Mouse (Mus musculus): ENCODE data around the gene Fdxacb1. TPM values are rescaled to one million over a fixed set of nuclear protein-coding genes. Genes with fewer than 3 reads are reported as not detected.

Fdxacb1 gene
- polyA plus RNA-seq, 1 experiment from 2014 or later: 2.4 TPM

GRCm38 (mm10) chr9:50738914-50739870 is 28.8 kb upstream of the Fdxacb1 start, which contains the start of gene Dixdc1:
Dixdc1 (minus strand) TSS chr9:50739517.
- H3K4me3 ChIP-seq (ENCODE audit: inconsistent target): no peak within 1 kb of the TSS
- WGBS (ENCODE audit: missing documents): 10% methylated on average over 35 of the region's 36 CpGs
- no peaks in the 10 kb centered on the region for H3K79me2 ChIP-seq (ENCODE audit: inconsistent target)
- no peak within 1 kb of the TSS for H3K27ac ChIP-seq
- H3K36me3 ChIP-seq (ENCODE audit: inconsistent target): no peaks in the 10 kb centered on the region

GRCm38 (mm10) chr9:50740867-50741784 is 26.9 kb upstream of the Fdxacb1 start:
- WGBS (ENCODE audit: missing documents): 95% methylated on average over 14 of the region's 14 CpGs
- Histone ChIP-seq H3K36me3 (ENCODE audit: inconsistent target) (no peaks in the 10 kb centered on the region), H3K4me3 (ENCODE audit: inconsistent target) (no peak overlapping the region), H3K79me2 (ENCODE audit: inconsistent target) (no peaks in the 10 kb centered on the region), H3K27ac (no peak overlapping the region)

GRCm38 (mm10) chr9:50742261-50742660 is 25.8 kb upstream of the Fdxacb1 start:
- H3K79me2 ChIP-seq (ENCODE audit: inconsistent target): no peaks in the 10 kb centered on the region
- no peak overlapping the region for H3K27ac ChIP-seq
- WGBS (ENCODE audit: missing documents): 95% methylated on average over 3 of the region's 3 CpGs
- H3K4me3 ChIP-seq (ENCODE audit: inconsistent target): no peak overlapping the region
- H3K36me3 ChIP-seq (ENCODE audit: inconsistent target): no peaks in the 10 kb centered on the region

DNA sequence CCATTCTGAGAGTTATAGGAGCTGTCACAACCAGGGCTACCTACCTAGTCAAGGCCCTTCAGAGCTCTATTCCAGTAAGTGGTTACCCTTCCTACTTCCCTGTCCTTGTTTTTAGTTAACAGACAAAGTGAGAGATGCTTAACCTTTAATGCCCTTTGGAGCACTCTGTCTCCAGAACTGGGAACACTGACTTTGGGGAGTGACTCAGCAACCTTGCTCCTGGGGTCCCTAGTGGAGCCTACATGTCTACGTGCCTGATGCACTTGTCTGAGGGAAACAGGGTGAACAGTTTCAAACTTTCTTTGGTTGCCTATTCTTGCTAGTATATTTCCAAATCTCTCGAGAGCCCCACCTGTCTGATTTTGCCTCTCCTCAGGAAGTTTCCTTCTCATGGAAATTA is 25.3 kb upstream of the Fdxacb1 start:
- Histone ChIP-seq H3K27ac (no peak overlapping the region), H3K36me3 (ENCODE audit: inconsistent target) (no peaks in the 10 kb centered on the region), H3K79me2 (ENCODE audit: inconsistent target) (no peaks in the 10 kb centered on the region), H3K4me3 (ENCODE audit: inconsistent target) (no peak overlapping the region)
- WGBS (ENCODE audit: missing documents): 52% methylated on average over 2 of the region's 2 CpGs

GRCm38 (mm10) chr9:50745806-50746205 is 22.2 kb upstream of the Fdxacb1 start:
- no peaks in the 10 kb centered on the region for H3K79me2 ChIP-seq (ENCODE audit: inconsistent target)
- no peak overlapping the region for H3K4me3 ChIP-seq (ENCODE audit: inconsistent target)
- H3K27ac ChIP-seq: no peak overlapping the region
- H3K36me3 ChIP-seq (ENCODE audit: inconsistent target): no peaks in the 10 kb centered on the region
- WGBS (ENCODE audit: missing documents): 60% methylated on average over 7 of the region's 7 CpGs

DNA sequence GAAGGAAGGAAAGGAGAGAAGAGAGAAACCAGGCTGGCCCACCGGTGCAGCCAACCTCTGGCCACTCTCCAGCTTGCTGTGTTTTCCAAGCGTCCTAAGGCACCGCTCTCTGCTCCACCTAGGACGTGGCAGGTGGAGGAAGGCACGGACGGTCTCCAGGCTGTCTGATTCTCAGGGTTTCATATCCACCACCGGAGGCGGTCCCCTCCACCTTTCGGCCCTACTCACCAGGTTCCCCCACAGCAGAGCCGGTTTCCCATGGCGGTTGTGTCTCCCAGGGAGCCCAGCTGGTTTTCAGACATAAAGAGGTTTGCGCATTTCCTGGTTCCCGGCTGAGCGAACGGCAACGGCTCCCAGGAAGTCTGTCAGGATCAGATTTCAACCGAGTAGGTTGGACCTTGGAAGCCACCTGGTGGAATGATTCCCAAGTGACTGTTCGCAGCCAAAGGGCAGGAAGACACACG is 21.8 kb upstream of the Fdxacb1 start, which contains the start of gene 2310030G06Rik:
2310030G06Rik (minus strand) TSS at position 323 of the 464 bp plus-strand sequence.
- no peak within 1 kb of the TSS for H3K27ac ChIP-seq

GRCm38 (mm10) chr9:50750706-50751105 is 17.3 kb upstream of the Fdxacb1 start:
- no peak overlapping the region for H3K4me3 ChIP-seq (ENCODE audit: inconsistent target)
- 95% methylated on average over 6 of the region's 6 CpGs for WGBS (ENCODE audit: missing documents)
- H3K36me3 ChIP-seq (ENCODE audit: inconsistent target): no peaks in the 10 kb centered on the region
- no peaks in the 10 kb centered on the region for H3K79me2 ChIP-seq (ENCODE audit: inconsistent target)
- no peak overlapping the region for H3K27ac ChIP-seq

More for the DNA sequence above, 21.8 kb upstream of the Fdxacb1 start, which contains the start of gene 2310030G06Rik:
- no peaks in the 10 kb centered on the region for H3K36me3 ChIP-seq (ENCODE audit: inconsistent target)
- no peak within 1 kb of the TSS for H3K4me3 ChIP-seq (ENCODE audit: inconsistent target)
- no peaks in the 10 kb centered on the region for H3K79me2 ChIP-seq (ENCODE audit: inconsistent target)
- WGBS (ENCODE audit: missing documents): 18% methylated on average over 19 of the region's 19 CpGs

DNA sequence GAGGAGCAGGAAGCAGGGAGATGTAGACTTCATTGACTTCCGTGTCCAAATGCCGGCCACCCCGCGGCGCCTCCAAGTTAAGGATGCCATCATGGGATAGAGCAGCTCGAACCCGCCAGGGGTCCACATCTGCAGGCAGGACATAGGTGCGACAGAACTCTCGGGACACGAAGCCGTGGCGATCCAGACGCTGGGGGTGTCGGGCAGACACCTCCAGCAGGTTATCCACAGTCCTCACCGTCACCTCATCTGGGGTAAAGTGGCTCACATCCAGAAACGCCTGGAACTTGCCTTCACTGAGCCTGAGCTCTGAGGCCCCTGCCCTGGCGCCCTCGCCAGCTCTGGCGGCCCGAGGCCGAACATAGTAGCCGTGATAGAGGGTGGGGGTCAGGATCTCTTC is 16.7 kb upstream of the Fdxacb1 start, which contains the start of gene Cryab:
Cryab (plus strand) TSS at position 3 of the 400 bp plus-strand sequence.
- no peak within 1 kb of the TSS for H3K4me3 ChIP-seq (ENCODE audit: inconsistent target)
- WGBS (ENCODE audit: missing documents): 76% methylated on average over 19 of the region's 22 CpGs
- H3K27ac ChIP-seq: no peak within 1 kb of the TSS
- H3K79me2 ChIP-seq (ENCODE audit: inconsistent target): no peaks in the 10 kb centered on the region
- no peaks in the 10 kb centered on the region for H3K36me3 ChIP-seq (ENCODE audit: inconsistent target)

- WGBS (ENCODE audit: missing documents): 91% methylated on average over 14 of the region's 14 CpGs
- H3K27ac ChIP-seq: no peak within 1 kb of the TSS
- H3K4me3 ChIP-seq (ENCODE audit: inconsistent target): no peak within 1 kb of the TSS
- H3K36me3 ChIP-seq (ENCODE audit: inconsistent target): no peaks in the 10 kb centered on the region
- no peaks in the 10 kb centered on the region for H3K79me2 ChIP-seq (ENCODE audit: inconsistent target)
Observed at GRCm38 (mm10) chr9:50752054-50752602, 15.9 kb upstream of the Fdxacb1 start, which contains the start of gene Hspb2. Hspb2 (minus strand) TSS chr9:50752354.

GRCm38 (mm10) chr9:50752784-50753615 is 15.0 kb upstream of the Fdxacb1 start:
- Histone ChIP-seq H3K27ac (no peak overlapping the region), H3K4me3 (ENCODE audit: inconsistent target) (no peak overlapping the region), H3K36me3 (ENCODE audit: inconsistent target) (no peaks in the 10 kb centered on the region), H3K79me2 (ENCODE audit: inconsistent target) (no peaks in the 10 kb centered on the region)
- 91% methylated on average over 17 of the region's 17 CpGs for WGBS (ENCODE audit: missing documents)

DNA sequence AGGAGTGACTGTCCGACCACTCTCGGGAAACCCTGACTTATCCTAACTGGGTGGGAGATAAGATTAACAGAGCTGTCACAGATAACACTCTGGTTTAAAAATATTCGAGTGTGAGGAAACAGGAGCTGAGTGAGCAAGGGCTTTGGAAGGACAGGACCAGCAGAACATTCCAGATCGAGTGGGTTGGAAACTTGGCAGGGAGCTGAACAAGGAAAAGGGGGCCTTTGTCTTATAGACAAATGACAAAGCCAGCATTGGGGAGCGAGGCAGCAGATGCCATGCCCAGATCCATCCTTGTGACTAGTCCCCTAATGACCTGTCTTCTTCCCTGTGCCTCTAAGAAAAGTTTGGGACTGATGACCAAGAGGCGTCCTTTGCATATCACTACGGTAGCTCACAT is 14.1 kb upstream of the Fdxacb1 start:
- Histone ChIP-seq H3K27ac (no peak overlapping the region), H3K4me3 (ENCODE audit: inconsistent target) (no peak overlapping the region), H3K36me3 (ENCODE audit: inconsistent target) (no peaks in the 10 kb centered on the region), H3K79me2 (ENCODE audit: inconsistent target) (no peaks in the 10 kb centered on the region)
- WGBS (ENCODE audit: missing documents): 73% methylated on average over 7 of the region's 7 CpGs

DNA sequence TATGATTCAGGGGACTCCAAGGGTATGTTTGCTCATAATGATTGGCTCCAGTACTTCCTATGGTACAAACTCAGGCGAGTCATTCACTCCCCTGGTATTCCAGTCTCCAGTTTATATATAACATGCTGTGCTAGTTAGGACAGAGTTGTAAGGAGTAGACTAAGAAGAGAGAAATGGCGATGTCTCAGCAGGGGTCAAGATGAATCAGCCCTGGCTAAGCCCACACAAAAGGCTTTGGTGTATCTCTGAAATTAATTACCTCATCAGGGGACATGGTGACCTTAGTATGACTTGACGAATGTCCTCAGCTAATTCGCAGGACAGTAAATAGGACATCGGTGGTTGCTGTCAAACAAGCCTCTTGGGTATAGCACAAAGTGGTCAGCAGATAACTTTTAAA is 11.3 kb upstream of the Fdxacb1 start:
- H3K27ac ChIP-seq: no peak overlapping the region
- no peaks in the 10 kb centered on the region for H3K36me3 ChIP-seq (ENCODE audit: inconsistent target)
- H3K79me2 ChIP-seq (ENCODE audit: inconsistent target): no peaks in the 10 kb centered on the region
- no peak overlapping the region for H3K4me3 ChIP-seq (ENCODE audit: inconsistent target)
- WGBS (ENCODE audit: missing documents): 80% methylated on average over 5 of the region's 5 CpGs

- Histone ChIP-seq H3K36me3 (ENCODE audit: inconsistent target) (no peaks in the 10 kb centered on the region), H3K27ac (no peak overlapping the region), H3K79me2 (ENCODE audit: inconsistent target) (no peaks in the 10 kb centered on the region), H3K4me3 (ENCODE audit: inconsistent target) (no peak overlapping the region)
- 71% methylated on average over 6 of the region's 6 CpGs for WGBS (ENCODE audit: missing documents)
Observed at GRCm38 (mm10) chr9:50761520-50762243, 6.4 kb upstream of the Fdxacb1 start.
